Mouse (Mus musculus): Measurements from ENCODE around the gene Mill2.
A peak's percentile ranks its signal among the peaks of the same experiment; 100 is the strongest.

Mill2 gene

DNA sequence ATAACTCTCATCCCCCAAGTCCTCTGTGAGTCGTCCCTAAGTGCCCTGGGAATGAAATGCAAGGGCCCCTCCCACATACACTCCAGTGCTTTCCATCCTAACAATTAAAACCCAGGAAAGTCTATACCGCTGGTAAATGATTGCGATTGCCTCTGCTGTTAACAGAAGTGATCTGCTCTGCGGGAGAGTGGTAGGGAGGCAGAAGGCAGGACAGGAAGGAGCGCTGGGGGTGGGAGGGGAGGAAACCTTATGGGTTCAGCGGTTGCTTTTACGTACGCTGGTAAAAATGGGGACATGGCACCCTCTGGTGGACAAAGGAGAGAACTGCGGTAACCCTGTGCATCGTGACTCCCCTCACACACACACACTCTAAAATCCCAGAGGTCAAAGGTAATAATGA, 33.5 kb downstream of the Mill2 start:
- peak; percentile 89 for DNase-seq (ENCODE audit: low read depth, low spot score)

DNA sequence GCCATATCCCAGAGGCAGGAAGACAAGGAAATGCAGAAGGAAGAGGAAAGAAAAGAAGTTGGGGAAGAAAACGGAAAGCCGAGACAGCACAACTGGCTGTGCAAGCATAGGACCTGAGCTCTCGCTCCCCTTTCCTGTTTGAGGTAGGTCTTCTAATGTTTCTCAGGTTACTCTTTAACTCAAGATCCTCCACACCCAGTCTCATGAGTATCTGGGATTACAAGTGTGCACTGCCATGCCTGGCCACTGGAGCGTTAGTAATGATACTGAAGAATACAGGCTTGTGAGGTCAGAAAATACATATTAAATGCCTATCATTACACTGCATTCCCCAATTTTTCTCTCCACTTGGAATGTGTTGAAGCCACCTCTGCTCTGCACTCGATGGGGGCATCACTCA, 35.6 kb downstream of the Mill2 start:
- DNase-seq (ENCODE audit: low read depth, low spot score): no peak

DNA sequence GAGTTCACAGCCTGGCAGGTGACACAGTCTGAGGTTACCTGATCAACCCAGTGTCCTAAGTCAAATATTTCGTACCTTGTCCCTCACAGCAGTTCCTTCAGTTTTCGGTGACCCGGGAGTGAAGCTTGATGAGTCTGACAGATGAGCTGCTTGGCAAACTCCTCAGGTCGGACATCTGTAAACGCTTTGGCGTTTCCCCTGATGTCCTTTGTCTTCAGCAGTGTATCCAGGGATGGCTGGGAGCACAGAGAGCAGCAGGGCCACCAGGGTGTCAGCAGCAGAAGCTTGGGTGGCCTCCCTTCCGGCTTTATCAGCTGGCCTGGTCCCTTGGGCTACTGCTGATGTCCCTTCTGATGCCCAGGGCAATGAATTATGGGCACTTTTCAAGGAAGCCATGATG, 38.9 kb downstream of the Mill2 start:
- DNase-seq (ENCODE audit: low read depth, low spot score): no peak

DNA sequence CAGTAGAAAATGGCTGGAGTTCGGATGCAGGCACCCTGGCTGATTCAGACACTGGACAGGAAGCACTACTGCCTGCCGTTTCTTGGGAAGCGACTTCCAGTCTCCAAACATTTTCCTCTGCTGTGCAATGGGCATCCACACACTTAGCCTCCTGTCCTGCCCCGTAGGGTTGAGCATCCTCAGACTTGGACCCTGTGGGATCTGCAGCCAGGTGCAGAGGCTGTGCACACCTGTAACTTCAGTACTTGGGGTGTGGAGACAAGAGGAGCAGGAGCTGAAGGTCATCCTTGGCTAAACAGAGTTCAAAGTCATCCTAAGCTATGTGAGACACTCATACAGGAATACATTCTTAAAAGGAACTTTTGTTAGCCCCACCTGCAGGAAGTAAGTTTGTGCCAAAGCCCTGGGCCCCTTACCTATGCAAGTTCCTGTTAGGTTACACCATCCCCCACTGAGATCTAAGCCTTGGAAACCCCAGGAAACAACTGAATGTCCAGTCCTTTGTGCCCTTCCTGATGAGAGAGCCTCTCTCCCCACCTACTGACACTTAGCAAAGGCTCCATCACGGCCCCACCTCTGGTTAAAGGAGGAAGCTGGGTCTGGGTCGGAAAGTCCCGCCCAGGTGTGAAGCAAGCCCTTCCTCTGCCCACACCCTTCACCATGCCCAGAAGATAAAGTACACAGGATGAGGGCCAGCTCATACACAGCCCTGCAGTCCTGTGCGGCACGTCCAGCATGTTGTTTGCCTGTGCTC, 44.4 kb downstream of the Mill2 start:
- DNase-seq (ENCODE audit: low read depth, low spot score): peak; percentile 69

DNA sequence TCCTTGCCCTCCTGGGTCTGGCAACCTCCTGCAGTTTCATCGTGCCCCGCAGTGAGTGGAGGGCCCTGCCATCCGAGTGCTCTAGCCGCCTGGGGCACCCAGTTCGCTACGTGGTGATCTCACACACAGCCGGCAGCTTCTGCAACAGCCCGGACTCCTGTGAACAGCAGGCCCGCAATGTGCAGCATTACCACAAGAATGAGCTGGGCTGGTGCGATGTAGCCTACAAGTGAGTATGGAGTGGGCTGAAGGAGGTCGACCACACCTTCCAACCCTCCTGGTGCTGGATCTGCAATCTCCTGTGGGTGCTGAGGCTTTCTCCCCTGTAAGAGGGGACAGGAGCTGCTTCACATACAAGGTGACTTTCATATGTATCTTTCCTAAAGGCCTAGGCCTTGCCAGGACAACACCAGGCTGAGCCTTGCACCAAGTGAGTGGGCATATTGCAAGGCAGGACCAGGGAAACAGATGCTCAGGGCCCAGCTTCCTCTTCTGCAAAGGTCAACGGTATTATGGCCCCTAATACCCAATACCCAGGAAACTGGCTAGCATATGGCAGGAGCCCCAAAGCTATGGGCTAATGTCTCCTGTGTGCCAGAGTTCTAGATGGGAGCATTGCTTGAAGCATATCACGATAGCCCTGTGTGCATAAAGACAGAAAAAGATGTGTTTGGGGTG, 45.1 kb downstream of the Mill2 start:
- DNase-seq (ENCODE audit: low read depth, low spot score): peak; percentile 57

DNA sequence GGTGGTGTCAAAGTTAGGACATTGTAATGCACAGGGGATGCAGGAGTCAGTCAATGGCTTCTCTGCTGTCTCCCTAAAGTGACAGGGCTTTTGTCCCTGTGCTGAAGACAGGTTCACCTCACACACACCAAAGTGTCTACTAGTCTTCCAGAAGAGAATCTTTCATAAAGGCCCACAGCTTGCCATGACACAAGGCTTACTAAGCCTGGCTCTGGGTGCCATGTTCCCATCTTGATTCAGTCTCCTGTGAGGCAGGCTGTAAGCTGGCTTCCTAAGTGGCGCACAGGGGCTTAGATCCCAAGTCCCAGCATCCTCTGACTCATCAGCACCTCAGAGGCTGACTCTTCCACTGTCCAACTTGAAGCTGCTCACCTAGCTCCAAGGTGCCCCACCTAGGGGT, 47.2 kb downstream of the Mill2 start:
- no peak for DNase-seq (ENCODE audit: low read depth, low spot score)

DNA sequence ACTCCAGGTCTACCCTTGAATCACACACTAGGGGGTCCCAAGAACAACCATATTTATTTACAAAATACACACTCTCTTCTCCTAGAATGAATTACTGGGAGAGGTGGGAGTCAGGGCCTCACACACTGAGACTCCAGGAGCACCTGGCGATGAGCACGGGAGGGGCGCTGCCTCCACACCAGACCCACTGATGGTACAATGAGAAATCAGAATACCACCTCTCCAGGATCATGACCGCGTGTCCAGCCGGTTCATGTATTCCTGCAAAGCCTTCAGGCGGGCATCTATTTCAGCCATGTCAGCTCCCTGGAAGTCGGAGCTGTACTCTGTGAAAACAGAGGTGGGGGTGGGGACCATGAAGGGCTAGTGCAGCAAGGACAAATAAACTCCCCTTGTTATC, 51.1 kb downstream of the Mill2 start:
- DNase-seq (ENCODE audit: low read depth, low spot score): no peak

DNA sequence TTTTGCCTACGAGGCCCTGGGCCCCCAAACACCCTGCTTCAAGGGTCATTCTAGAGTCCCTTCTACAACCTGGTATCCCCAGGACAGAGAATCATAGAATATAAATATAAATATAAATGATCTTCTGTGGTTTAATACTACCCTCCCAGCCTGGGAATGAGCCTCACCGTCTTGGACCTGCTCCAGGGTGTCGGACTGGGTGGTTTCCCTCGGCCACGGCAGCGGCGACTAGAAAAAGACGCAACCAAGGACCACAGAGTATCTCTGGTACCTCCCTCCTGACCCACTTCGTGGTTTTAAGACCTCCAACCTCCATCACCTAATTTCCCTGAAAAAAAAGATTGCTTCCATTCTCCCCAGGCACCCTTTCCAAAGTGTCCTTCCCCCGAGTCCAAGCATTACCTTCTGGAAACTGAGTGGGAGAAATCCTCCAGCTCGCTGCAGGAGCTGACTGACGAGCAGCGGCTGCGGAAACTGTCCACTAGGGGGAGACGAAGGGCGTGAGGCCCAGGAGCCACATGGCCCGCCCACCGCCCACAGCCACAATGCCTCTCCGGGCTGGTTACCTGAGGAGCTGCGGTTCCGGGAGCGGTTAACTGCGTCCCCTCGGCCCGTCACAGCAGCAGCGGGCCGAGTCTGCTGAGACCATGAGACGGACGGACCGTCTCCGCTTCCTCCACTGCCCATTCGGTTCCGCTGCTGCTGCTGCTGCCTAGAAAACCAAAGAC, 52.3 kb downstream of the Mill2 start:
- peak; percentile 87 for DNase-seq (ENCODE audit: low read depth, low spot score)

DNA sequence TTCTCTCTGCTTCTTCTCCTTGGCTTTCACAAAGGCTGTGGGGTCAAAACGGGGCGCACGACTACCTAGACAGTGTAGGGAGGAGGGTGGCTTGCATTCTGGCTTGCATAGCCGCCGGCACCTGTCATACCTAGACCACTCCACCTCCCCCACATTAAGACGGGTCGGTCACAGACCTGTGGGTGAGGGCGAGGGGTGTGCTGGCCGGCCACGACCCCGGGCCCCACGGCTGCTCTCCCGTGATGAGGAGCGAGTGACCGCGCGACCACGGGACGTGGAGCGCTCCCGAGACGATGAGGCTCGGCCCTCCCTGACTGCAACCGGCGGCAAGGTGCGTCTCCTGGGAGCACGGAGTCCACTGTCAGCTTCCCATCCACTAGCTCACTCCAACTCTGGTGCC, 53.2 kb downstream of the Mill2 start:
- no peak for DNase-seq (ENCODE audit: low read depth, low spot score)

DNA sequence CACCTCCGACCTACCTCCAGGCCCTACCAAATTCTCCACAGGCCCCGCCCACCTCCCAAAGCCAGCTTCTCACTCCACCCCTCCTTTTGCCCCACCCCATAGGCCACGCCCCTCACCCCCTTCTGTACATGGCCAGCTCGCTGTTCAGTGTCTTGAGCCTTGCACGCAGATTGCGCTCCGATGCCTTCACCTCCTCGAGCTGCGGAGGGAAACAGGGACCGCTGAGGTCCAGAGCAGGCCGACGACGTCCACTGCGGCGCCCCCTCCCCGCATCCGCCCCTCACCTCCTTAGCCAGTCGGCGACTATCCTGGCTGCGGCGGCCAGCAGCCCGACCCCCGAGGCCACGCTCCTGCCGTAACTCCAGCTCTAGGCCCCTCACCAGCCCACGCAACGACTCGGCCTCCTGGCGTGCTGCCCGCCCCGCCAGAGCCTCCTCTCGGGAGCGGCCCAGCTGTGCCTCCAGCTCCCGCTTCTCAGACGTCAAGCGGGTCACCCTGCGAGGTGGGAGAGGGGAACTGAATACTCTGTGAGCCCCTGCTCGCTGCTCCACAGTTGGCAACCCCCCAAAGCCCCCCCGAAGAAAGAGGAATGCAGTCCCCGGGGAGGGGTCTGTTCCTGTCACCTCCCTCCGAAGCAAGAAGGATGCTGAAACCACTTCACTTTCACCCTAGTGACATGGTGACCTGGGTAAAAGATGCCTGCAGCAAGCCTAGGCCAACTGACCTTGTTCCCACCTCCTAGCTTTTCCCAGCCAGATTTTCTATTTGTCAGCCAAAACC, 54.1 kb downstream of the Mill2 start:
- peak; percentile 87 for DNase-seq (ENCODE audit: low read depth, low spot score)

DNA sequence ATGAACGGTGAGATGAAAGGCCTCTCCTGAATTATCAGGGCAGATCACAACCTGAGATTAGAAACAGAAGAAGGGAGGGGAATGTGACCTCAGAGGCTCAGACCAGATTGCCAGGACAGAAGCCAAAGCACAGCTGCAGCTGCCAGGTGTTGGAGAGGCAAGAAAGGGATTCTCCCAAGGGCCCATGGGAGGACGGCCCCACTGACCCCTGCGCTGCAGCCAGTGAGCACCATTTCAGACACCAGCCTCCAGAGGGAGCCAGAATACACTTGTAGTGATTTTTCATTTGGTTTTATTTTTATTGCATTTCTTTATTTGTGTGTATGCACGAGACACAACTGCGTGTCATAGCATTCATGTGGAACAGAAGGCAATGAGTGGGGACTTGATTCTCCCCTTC, 56.8 kb downstream of the Mill2 start:
- no peak for DNase-seq (ENCODE audit: low read depth, low spot score)

DNA sequence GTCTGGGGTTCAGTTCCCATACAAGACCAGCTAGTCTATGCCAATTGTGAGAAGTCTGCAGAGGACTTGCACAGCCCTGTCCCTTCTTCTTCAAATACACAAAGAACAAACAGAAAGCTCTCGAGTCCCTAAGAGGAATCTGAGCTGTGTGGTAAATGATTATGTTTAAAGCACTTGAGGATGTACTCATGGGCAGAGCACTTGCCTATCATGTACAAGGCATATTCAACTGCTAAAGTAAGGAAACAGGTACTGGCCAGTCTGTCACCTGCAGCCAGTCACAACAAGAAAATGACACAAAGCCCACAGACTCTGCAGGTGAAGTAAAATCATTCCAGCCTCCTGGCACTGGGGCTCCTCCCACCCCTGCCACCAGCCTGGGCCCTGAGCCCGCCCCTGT, 60.7 kb downstream of the Mill2 start:
- DNase-seq (ENCODE audit: low read depth, low spot score): no peak

DNA sequence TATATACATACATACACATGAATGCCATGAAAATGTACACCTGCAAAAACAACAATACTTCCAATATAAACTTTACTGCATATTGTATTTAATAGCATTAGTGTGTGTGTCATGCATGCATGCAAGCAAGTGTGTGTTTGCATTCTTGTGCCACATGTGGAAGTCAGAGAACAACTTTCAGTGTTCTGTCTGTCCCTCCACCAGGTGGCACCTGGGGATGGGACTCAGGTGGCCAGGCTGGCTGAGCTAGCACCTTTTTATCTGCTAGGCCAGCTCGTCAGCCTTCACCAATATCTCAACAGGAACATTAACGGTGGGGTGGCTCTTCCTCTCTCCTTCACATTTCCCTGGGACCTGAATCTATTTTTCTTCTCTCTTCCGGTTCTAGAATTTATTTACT, 62.7 kb downstream of the Mill2 start:
- no peak for DNase-seq (ENCODE audit: low read depth, low spot score)

DNA sequence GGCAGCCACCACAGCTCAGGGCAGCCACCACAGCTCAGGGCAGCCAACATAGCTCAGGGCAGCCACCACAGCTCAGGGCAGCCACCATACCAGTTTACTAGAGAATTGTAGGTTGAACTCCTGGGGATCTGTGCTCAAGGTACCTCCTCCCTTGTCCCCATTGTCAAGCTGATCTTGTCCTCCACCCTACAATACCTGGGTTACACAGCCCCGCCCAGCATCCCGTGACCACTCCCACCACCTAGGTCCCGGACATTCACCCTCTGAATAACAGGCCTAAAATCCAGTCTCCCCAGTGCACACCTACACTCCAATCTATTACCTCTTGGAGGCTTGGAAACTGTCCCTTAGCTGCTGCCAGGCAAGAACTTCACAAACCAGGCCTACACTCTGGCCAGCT, 65.2 kb downstream of the Mill2 start:
- DNase-seq (ENCODE audit: low read depth, low spot score): peak; percentile 63

DNA sequence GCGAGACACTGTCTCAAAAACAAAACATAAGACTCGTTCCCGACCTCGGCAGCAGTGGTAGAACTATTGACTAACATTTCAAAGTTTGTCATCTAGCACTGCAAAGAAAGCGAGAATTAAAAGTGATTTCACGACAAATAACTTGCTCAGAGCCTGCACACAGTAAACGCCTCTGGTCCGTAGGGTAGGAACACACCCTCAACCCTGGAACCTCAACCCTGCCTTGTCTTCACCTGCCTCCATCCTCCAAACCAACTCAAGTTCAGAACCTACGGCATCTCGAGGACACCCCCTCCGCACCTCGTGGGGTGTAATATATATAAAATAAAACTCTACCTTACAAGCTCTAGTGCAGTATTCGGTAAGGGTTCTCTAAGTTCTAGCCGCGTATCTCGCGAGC, 70.0 kb downstream of the Mill2 start:
- no peak for DNase-seq (ENCODE audit: low read depth, low spot score)

DNA sequence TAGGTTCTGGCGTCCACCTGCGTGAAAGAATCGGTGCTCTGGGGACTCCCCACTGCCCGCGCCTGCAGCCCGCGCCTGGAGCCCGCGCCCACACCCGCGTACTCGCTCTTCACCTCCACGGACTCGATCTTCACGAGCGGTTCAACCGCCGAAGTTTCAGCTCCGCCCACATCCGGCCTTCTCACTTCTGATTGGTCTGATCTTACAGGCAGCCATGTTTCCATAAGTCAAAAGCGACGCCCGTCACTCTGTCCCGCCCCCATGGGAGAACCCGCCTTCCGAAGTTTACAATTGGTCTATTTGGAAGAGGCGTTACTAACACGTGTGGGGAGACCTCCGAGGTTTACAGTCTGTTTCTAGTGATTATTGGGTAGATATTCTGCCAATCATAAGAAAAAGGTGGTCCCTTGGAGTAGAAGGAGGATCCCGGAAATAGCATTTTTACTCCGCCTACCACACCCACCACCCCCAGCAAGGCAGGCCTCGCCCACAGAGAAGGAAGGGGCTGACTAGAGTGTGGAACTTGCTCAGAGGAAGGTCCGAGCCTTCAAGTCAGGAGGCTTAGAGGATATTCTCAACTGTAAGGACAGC, 70.6 kb downstream of the Mill2 start, which contains the start of gene Ccdc61:
TSS of gene Ccdc61 (minus strand) at position 175 of the 591 bp plus-strand sequence.
- peak; percentile 100 for DNase-seq (ENCODE audit: low read depth, low spot score)

Data from R1 (cell line).